In genomic region chr4:63754467-63755020, GRCm38 (mm10) we compare ENCODE assay signal across 36 mouse cellular contexts. TPM values are rescaled to one million over a fixed set of nuclear protein-coding genes. Genes with fewer than 3 reads are reported as not detected.
DNase-seq lines count a peak whose midpoint lies in the region; ATAC-seq and TF ChIP-seq lines count a peak whose summit lies in the region.
"Had no signal": no experiment of that assay in that cellular context is flagged by ENCODE, and none has a peak within 500 bp of the region (broad histone marks: within the 10 kb centered on the region; RNA-seq: fewer than 3 reads in every experiment).

No protein-coding gene starts in this region.

- H3K9ac ChIP-seq in forebrain, embryonic 16.5 days (replicated peaks; ENCODE audit: low read depth, low read length) = no peak overlapping the region
- no peak overlapping the region for H3K9ac ChIP-seq in lung, postnatal 0 days (replicated peaks; ENCODE audit: low read depth)
- H3K9ac ChIP-seq: embryonic facial prominence, embryonic 13.5 days; forebrain, postnatal 0 days; limb, embryonic 12.5 days; liver, embryonic 15.5 days; lung, embryonic 15.5 days; midbrain, embryonic 15.5 days; neural tube, embryonic 15.5 days had no signal

- H3K4me3 ChIP-seq in heart, embryonic 10.5 days = no peak overlapping the region
- no peak overlapping the region for H3K4me3 ChIP-seq in thymus, adult 2 months (ENCODE audit: control insufficient read depth, insufficient read depth, low read length)
- no peak overlapping the region for H3K4me3 ChIP-seq in forebrain, embryonic 16.5 days (replicated peaks; ENCODE audit: low read length)
- H3K4me3 ChIP-seq in lung, postnatal 0 days (ENCODE audit: low read depth, low read length) = no peak overlapping the region
- H3K4me3 ChIP-seq: embryonic facial prominence, embryonic 13.5 days; erythroblast, embryonic 14.5 days; heart, adult 2 months; hindbrain, embryonic 10.5 days; limb, embryonic 12.5 days; liver, embryonic 15.5 days; lung, embryonic 15.5 days; midbrain, embryonic 15.5 days; neural tube, embryonic 15.5 days had no signal

- WGBS in heart, embryonic 10.5 days = 79% methylated on average over 9 of the region's 9 CpGs
- WGBS in thymus, adult 2 months = 95% methylated on average over 9 of the region's 9 CpGs
- 87% methylated on average over 9 of the region's 9 CpGs for WGBS in forebrain, embryonic 16.5 days
- WGBS in lung, postnatal 0 days = 80% methylated on average over 9 of the region's 9 CpGs

- no peaks in the 10 kb centered on the region for H3K9me3 ChIP-seq in heart, embryonic 10.5 days
- H3K9me3 ChIP-seq in forebrain, embryonic 16.5 days (ENCODE audit: control insufficient read depth, low read length) = no peaks in the 10 kb centered on the region
- no peaks in the 10 kb centered on the region for H3K9me3 ChIP-seq in lung, postnatal 0 days (ENCODE audit: low read length)
- H3K9me3 ChIP-seq: embryonic facial prominence, embryonic 13.5 days; hindbrain, embryonic 10.5 days; limb, embryonic 12.5 days; liver, embryonic 15.5 days; lung, embryonic 15.5 days; midbrain, embryonic 15.5 days; neural tube, embryonic 15.5 days had no signal

- ATAC-seq in forebrain, embryonic 16.5 days = no peak
- ATAC-seq in CD4-positive, CD25-positive, alpha-beta regulatory T cell, adult 4 months = no peak
- no peak for ATAC-seq in lung, postnatal 0 days
- ATAC-seq: forebrain, postnatal 0 days; hindbrain, embryonic 16.5 days; midbrain, embryonic 15.5 days had no signal

- no peak overlapping the region for H3K27ac ChIP-seq in heart, embryonic 10.5 days
- H3K27ac ChIP-seq in thymus, adult 2 months (ENCODE audit: control insufficient read depth, insufficient read depth, low read length) = no peak overlapping the region
- H3K27ac ChIP-seq in forebrain, embryonic 16.5 days (ENCODE audit: low read length) = no peak overlapping the region
- no peak overlapping the region for H3K27ac ChIP-seq in lung, postnatal 0 days (ENCODE audit: low read length)
- H3K27ac ChIP-seq: embryonic facial prominence, embryonic 13.5 days; heart, adult 2 months; hindbrain, embryonic 10.5 days; limb, embryonic 12.5 days; liver, embryonic 15.5 days; lung, embryonic 15.5 days; macrophage; midbrain, embryonic 15.5 days; neural tube, embryonic 15.5 days; stomach, postnatal 0 days had no signal

- peaks cover 10% of the 10 kb centered on the region; the same call in 1 of the 2 replicates for H3K27me3 ChIP-seq in heart, embryonic 10.5 days (ENCODE audit: insufficient read depth, poor library complexity, severe bottlenecking)
- H3K27me3 ChIP-seq in thymus, adult 2 months (ENCODE audit: control insufficient read depth, insufficient read depth, low read length) = no peaks in the 10 kb centered on the region
- H3K27me3 ChIP-seq in forebrain, embryonic 16.5 days (replicated peaks; ENCODE audit: control insufficient read depth, insufficient read depth, low read length) = no peaks in the 10 kb centered on the region
- no peaks in the 10 kb centered on the region for H3K27me3 ChIP-seq in lung, postnatal 0 days (replicated peaks; ENCODE audit: insufficient read depth, low read length)
- H3K27me3 ChIP-seq: embryonic facial prominence, embryonic 13.5 days; limb, embryonic 12.5 days; liver, embryonic 15.5 days; midbrain, embryonic 15.5 days; neural tube, embryonic 15.5 days had no signal

- no peak overlapping the region for H3K4me2 ChIP-seq in forebrain, embryonic 16.5 days (ENCODE audit: low read length)
- H3K4me2 ChIP-seq in lung, postnatal 0 days (replicated peaks; ENCODE audit: low read depth, low read length) = no peak overlapping the region
- H3K4me2 ChIP-seq: embryonic facial prominence, embryonic 13.5 days; limb, embryonic 12.5 days; liver, embryonic 15.5 days; lung, embryonic 15.5 days; midbrain, embryonic 15.5 days; neural tube, embryonic 15.5 days had no signal

- no peak for TF ChIP-seq EP300 in lung, postnatal 0 days (IDR thresholded peaks at IDR 0.05)

- peak; percentile 65 for DNase-seq in heart, embryonic 10.5 days (ENCODE audit: low spot score)
- no peak for DNase-seq in heart, adult 8-10 months (ENCODE audit: low spot score)
- peak; percentile 73 for DNase-seq in kidney, adult 9 months
- peak; percentile 66 for DNase-seq in kidney, postnatal 10 days
- DNase-seq in thymus, adult 2 months = no peak
- DNase-seq in lung, postnatal 0 days (ENCODE audit: low spot score) = no peak
- DNase-seq: adrenal gland, postnatal 36 days; cerebellum, adult 18-20 months; cerebellum, postnatal 10 days; forebrain, postnatal 0 days; heart, adult 2 months; heart, postnatal 14 days; right cerebral cortex, postnatal 4 days; thymus, adult 18-20 months; thymus, postnatal 36 days had no signal

- no peak for TF ChIP-seq POLR2A in thymus, adult 2 months (IDR thresholded peaks at IDR 0.05; ENCODE audit: control insufficient read depth, extremely low read depth, insufficient read depth, low read length, poor library complexity)

- no peaks in the 10 kb centered on the region for H3K36me3 ChIP-seq in heart, embryonic 10.5 days
- H3K36me3 ChIP-seq in thymus, adult 2 months (ENCODE audit: control insufficient read depth, insufficient read depth, low read length) = no peaks in the 10 kb centered on the region
- H3K36me3 ChIP-seq in forebrain, embryonic 16.5 days (ENCODE audit: control insufficient read depth, insufficient read depth) = no peaks in the 10 kb centered on the region
- H3K36me3 ChIP-seq in lung, postnatal 0 days (ENCODE audit: insufficient read depth, low read length) = no peaks in the 10 kb centered on the region
- H3K36me3 ChIP-seq: embryonic facial prominence, embryonic 13.5 days; hindbrain, embryonic 10.5 days; limb, embryonic 12.5 days; liver, embryonic 15.5 days; lung, embryonic 15.5 days; midbrain, embryonic 15.5 days; neural tube, embryonic 15.5 days had no signal

- no peak for TF ChIP-seq CTCF in thymus, adult 2 months (IDR thresholded peaks at IDR 0.05; ENCODE audit: borderline replicate concordance, control insufficient read depth, extremely low read depth, insufficient read depth, low read length, poor library complexity)
- no peak for TF ChIP-seq CTCF in lung, postnatal 0 days (IDR thresholded peaks at IDR 0.05)

- H3K4me1 ChIP-seq in heart, embryonic 10.5 days = peaks cover 14% of the 10 kb centered on the region
- H3K4me1 ChIP-seq in thymus, adult 2 months (replicated peaks; ENCODE audit: control insufficient read depth, insufficient read depth, low read length) = no peaks in the 10 kb centered on the region
- no peaks in the 10 kb centered on the region for H3K4me1 ChIP-seq in forebrain, embryonic 16.5 days (replicated peaks; ENCODE audit: control insufficient read depth, insufficient read depth, low read length)
- no peaks in the 10 kb centered on the region for H3K4me1 ChIP-seq in lung, postnatal 0 days (ENCODE audit: insufficient read depth, low read depth, low read length)
- H3K4me1 ChIP-seq: liver, embryonic 15.5 days; midbrain, embryonic 15.5 days; neural tube, embryonic 15.5 days had no signal

RNA-seq across cellular contexts. Expression of gene Tnfsf15, which starts 9.6 kb away (rescaled TPM):
- polyA plus RNA-seq in heart, embryonic 10.5 days (2016; fragmentation: Nextera tagmentation; extraction: Ambion mirVana) = 0.14 and 0.19 TPM in 2 replicates
- not detected for total RNA-seq in heart, adult 8-10 months (2022)
- 0.24 and 0.27 TPM in 2 replicates for polyA plus RNA-seq in thymus, adult 2 months (2012; rRNA removed)
- polyA plus RNA-seq in forebrain, embryonic 16.5 days (2015; fragmentation: Nextera tagmentation; extraction: Ambion mirVana) = not detected in 2 replicates
- polyA plus RNA-seq in CD4-positive, CD25-positive, alpha-beta regulatory T cell, adult 4 months (2017; shearing (Covaris generic)) = under 1 TPM; 0.18 to 0.38 TPM
- polyA plus RNA-seq in lung, postnatal 0 days (2015; fragmentation: Nextera tagmentation; extraction: Ambion mirVana) = 1.0 and 1.4 TPM in 2 replicates
- total RNA-seq: common myeloid progenitor, adult 5-6 weeks; forebrain, postnatal 0 days; gastrocnemius, postnatal 4 days; heart, adult 2 months; heart, postnatal 14 days; layer of hippocampus, adult 18-20 months; layer of hippocampus, postnatal 10 days; megakaryocyte-erythroid progenitor cell, adult 5-6 weeks had no signal
- polyA plus RNA-seq: embryonic facial prominence, embryonic 13.5 days; erythroblast, embryonic 14.5 days; forebrain, embryonic 11.5 days; forebrain, postnatal 0 days; heart, adult 2 months; heart, embryonic 14.5 days; hindbrain, embryonic 10.5 days; hindbrain, embryonic 16.5 days; limb, embryonic 12.5 days; liver, adult 2 months; midbrain, embryonic 15.5 days; neural tube, embryonic 15.5 days had no signal

Comparison
In these comparisons a context has a peak if more than half of its experiments do, and no peak if none do; other contexts are left out.
1. DNase-seq: peak in heart, embryonic 10.5 days (single experiment), kidney, adult 9 months (single experiment) and kidney, postnatal 10 days (single experiment); none in heart, adult 8-10 months (single experiment), thymus, adult 2 months (single experiment) and lung, postnatal 0 days (single experiment).